Mouse (Mus musculus) lung, postnatal 14 days (tissue): Measurements from ENCODE around the gene Eri3.

Experiments used
- DNase-seq: peaks from one replicate; pipeline ENCODE4 v3.0.0; 2021

Eri3 gene

DNA sequence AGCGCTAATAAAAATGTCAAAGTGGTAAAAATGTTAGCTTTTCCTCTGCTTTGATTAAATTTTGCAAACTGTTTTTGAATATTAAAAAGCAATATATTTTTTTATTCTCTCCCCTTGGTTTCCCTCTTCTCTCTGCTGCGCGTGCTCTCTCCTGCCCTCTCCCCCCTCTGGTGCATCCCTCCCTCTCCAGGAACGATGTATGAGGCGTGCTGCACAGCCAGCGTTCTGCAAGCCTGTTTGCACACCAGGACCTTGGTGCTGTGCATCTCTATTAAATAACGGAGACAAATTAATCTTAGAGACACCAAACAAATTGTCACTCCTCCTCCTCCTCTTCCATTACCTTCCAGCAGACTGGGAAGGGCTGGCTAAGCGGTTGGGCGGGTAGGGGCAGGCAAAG is 31.5 kb downstream of the Eri3 start:
- no peak for DNase-seq

DNA sequence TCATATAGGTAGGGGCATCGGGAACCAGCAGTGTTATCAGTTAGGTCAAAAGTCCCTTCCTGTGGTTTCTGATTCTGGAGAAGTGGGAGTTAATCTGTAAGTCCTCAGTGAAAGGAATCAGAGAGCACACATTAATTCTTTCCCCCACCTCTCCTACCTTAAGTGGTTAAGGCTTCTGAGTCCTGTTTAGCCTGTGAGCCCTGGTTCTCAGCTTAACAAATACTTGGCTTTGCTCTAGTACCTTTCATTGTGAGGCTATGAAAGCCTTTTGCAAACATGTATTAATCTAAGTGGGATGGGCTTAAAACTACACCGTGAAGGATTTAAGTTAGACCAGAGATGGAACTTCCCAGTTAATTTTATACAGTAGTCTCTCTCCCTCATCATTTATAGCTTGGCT is 35.8 kb downstream of the Eri3 start:
- no peak for DNase-seq

DNA sequence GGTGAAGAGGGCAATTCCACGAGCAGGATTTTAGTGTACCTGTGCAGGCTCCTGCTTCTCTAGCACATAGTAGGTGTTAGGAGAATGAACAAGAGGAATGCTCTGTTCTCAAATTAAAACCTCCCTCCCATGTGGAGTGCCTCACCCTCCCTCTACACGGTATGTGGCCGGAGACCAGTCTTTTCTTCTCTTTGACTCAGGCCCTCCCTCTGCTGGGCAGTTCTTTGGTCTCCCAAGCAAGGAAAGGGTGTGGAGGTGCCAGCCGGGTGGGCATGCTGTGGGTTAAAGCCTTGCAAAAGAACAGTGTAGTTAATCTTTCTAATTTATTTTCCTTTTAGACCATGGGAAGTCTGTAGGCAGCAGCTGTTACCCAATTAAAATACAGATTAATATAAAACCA is 37.3 kb downstream of the Eri3 start:
- DNase-seq, result no peak

DNA sequence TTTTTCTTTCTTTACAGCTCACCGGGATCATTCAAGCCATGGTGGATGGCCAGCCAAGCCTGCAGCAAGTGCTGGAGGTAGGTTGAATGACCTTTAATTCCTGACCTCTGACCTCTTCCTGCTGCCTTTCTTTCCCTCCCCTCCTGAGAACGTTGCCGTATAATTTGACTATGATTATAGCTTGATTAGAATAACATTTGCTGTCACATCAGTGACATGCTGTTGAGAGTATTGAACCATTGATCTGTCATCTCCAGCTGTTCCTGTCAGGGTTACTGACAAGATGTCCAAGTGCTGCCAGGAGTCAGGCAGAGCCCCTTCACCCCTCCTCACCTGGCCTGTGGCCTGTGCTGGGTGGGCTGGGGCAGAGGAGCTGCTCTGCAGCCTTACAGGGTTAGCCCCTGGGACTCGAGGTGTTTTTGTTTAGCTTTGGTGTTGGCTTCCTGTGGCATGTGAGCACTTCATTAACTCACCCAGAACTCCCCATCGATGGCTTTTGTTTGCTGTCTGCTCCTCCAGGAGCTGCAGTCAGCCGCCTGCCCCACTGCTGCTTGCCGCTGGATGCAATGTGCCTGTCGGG is 39.0 kb downstream of the Eri3 start:
- no peak for DNase-seq

DNA sequence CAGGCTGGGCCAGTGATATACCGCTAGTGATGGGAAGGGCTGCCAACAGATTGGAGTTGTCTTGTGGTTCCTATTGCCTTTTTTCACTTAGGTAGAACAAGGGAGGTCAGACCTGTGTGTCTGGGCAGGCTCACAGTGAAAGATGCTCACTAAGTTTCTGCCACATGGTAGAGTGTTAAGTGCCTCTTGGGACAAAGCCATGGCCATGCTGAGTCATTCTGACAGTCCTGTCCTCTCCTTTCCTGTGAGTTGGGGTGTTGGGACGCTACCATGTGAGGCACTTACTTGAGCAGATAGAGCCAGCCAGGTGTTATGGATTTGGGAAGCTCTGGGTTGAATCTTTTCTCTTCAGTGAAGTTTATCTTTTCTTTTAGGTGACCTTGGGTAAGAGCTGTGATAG is 40.6 kb downstream of the Eri3 start:
- DNase-seq, result no peak

DNA sequence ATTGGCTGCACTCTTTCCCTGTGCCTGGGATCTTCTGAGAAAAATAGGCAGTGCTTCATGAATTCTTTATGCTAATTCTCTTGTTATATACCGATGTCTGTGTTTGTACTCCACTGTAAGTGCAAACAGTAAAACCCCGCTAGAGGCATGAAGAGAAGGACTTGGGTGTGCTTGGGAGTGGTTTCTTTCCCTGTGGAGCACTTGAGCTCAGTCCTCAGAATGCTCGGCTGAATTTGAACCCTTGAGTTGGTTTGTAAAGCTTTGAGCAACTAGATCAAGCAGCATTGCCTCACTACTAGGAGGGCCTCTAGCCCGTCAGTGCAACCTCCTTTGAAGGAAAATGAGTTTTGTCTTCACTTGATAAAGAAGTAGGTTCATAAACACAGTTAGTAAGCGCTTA is 42.0 kb downstream of the Eri3 start:
- no peak for DNase-seq

DNA sequence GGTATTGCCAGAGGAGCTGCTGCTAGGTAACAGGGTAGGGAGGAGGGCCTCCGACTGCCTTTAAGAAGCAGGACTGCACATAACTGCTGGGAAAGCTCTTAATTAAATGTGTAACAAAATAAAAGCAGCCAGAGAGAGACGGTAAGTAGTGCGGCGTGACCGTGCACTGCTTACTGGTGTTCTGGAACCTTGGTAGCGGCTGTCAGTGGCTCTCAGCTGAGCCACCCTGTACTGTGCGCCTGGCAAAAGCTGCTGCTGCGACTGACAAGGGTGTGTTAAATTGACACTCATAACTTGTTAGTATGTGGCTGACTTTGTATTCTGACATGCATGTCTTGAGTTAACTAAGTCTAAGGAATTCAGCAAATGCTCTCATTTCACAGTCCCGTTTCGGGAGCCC is 45.1 kb downstream of the Eri3 start:
- DNase-seq, result no peak

DNA sequence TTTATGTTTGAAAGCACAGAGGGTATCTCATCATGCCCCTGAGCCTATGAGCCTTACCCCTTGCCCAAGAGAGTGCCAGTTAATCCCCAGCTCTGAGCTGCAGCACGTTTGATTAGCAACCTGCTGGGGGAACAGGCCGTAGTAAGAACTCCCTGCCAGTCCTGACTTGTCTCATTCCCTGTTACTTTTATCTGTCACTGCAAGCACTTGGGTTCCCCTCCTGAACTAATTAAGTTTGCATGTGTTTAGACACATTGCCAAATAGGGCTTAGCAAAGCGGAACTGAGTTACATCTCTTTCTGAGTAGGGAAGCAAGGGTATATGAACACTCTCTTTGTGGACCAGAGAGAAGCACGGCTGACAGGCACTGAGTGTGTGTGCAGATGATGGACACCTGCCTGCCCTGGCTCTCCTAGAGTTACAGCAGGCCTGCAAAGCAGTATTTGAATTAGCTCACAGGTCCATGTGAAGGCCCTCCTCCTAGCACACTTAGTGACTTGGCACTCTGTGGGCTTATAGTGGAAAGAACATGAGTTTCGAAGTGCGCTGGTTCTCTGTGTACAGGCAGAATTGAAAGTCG is 49.9 kb downstream of the Eri3 start:
- DNase-seq, result no peak

DNA sequence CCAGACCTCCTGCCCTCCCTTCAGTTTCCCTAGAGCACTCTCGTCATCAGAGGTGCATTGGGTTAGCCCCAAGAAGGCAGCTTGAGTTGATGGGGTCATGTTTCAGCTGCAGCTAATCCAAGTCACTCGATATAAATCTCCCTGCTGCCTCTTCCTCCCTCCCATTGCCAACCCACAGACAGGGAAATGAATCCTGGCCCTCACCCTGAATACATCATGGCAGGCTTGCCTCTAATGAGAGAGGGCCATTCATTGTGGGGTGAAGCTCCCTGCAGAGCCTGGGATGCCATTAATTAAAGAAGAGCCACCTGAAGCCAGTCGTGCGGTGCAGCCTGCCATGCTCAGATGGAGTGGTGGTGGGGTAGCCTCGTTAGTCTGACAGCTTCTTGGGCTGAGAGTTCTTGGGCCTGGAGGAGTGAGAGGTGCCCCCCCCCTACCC is 51.2 kb downstream of the Eri3 start:
- DNase-seq, result no peak

DNA sequence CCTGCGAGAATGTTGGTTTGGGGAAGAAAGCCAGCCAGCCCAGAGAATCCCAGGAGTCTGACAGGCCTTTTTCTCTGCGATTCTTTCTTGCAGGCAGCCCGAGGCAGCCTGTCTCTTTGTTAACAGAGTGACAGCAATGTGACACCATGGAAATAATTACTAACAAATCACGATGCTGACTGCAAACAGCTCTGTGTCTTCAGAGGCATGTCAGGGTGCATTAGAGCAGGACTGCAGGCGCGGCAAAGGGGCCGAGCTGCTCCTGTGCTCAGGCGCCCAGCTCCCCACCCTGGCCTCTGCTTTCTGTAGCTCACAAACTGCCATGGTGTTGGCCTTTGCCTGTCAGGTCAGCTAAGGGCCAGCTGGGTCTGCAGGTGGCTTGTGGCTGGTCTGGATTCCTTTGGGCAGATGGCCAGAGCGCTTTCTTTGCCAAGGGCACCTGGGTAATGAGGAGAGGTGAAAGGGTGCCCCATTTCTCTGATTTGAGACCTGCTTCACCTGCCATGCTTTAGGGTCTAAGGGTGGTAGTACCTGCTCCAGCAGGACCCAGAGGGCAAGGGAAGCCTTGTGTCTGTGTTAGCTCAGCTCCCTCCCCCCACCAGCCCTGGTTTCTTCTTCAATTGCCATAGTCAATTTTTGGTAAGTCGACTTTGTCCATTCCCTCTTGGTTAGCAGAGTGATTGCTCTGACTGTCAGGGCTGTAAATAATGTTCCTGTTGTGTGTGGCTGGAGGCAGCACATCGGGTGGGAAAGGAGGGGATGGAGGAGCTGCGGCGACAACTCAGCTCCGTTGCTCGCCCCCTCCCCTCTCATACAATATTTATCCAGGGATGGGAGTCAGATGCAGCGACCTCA is 55.2 kb downstream of the Eri3 start:
- DNase-seq, result no peak

DNA sequence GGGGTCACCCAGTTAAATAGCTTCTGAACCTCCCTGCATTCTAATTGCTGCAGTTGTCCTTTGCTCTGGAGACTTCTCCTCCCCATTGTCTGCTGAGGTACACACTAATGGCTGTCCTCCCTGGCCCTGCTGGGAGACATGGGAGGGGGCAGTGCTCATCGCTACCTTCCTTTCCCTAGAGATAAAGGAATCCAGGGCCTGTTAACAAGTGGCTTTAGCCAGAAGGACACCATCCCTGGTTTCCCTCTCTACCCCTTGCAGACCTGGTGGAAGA is 55.7 kb downstream of the Eri3 start:
- no peak for DNase-seq

DNA sequence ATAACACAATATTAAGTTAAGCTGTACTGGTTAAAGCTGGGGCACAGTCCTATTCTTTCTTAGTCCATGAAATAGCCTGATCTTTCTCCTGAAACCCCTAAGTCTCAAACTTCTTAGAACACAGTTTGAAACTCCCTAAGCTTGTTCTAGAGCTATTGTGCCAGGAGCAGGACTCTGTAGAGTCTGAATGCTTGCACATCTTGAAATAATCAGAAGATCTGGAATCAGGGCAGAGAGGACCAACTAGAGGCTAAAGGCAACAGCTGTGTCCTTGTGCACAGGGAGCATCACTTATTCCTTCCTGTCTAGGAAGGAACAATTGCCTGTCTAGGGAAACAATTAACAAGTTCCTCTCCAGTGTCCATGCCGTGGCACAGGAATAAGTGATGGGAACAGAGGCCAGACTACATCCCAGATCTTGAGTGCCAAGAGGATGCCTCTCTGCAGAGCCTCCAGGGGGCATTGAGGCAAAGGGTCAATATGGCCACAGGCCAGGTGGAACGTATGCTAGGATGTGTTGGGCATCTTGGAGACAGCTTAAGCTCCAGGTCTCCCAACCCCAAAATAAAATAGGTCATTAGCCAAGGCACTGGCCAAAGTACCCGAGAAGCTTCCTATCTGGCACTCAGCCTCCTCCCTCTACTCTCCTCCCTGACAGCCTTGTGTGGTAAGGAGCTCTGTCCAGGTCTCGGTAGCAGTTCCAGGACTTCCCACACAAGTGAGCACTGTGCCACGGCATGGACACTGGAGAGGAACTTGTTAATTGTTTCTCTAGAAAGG is 56.9 kb downstream of the Eri3 start:
- no peak for DNase-seq

DNA sequence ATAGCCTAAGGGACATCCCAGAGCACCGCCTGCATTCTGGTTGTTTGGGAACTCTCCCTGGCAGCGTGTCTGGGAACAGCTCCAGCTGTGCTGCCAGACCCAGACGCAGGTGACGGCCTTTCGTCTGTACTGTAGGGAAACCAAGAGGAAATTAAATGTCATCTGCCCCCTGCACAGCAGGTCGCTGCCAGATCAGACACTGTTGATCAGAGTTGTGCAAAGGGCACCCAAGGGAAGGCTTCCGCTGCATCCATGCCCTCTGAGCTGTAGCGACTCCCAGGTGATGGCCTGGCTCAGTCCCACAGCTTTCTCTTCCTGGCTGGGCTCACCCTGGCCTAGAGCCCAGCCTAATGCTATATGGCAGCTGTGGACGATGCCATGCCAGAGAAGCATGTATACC is 58.1 kb downstream of the Eri3 start:
- no peak for DNase-seq

DNA sequence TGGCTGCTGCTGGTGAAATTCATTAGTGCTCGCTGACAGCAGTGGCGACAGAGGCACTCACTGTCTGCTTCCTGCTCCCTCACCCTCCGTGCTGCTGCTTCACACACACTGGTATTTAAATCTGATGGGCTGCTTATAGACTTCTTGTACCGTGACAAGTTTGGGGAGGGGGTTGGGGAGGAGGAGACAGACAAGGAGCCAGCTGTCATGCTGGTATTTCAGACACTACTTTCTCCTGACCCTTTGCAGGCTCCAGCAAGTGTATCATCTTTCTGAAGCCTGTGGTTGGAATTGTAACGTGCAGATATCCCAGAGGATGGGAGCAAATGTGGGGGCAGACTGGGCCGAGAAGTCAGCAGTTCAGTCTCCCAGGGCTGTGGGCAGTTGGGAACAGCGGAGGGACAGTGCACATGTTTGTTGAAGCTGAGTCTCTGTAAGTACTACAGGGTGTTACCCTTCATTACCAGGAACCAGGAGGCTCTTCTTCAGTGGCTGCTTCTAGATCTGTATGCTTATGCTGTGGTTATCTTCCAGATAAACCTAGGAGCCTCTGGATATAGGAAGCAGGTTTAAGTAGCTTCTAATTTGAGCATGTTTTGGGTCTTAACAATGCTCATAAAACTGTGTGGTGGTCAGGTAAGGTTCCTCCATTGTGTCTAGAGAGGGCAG is 59.3 kb downstream of the Eri3 start:
- DNase-seq, result no peak

DNA sequence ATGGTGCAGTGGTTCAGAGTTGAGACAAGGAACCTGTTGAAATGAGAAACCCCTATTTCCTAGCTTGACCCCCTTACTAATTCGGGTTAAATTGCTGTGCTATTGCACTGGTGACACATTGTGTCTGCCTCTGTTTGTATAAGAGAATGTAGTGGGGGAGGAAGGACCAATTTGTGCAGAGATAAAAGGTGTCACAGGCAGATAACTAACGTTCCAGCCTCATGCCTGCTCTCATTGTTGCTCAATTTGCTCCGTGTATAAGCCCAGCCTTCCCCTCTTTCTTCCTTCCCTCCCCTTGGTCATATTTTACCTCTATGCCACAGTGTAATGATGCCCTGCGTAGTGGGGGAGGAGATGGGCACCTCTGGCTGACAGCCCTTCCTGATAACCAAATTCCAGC is 61.2 kb downstream of the Eri3 start:
- no peak for DNase-seq

DNA sequence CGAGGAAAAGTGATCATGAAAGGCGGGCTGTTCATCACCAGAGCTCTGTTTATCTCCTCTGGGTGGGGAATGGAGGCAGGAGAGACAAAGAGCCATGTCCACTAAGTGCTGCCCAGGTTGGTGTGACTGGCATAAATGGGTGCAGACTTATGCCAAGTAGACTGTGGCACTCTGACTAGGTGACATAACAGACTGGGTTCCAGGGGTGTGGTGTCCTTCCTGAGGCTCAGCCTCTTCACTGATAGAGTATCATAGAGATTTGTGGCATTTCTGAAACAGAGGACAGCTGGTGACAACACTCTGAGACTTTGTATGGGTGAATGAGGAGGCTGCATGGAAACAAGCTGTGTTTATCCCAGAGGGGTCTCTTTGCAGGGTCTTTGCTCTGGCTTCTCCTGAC is 61.6 kb downstream of the Eri3 start:
- DNase-seq, result no peak

DNA sequence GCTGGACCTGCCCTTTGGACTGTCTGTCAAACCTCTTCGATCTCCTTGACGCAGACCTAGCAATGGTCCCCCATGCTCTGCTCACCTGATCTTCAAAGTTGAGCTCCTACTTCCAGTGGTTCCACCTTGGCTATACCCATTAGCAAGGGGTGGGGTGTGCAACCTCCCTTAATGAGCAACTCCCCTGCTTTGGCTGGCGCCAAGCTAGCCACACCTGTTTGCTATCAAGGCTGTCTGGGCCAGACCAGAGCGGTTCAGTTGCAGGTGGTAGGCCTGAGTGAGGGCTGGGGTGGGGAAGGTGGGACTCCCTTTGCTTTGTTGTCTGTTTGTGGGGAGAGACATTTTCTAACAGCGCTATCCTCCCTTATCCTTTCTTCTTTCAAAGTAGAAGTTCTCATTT is 62.5 kb downstream of the Eri3 start:
- no peak for DNase-seq

DNA sequence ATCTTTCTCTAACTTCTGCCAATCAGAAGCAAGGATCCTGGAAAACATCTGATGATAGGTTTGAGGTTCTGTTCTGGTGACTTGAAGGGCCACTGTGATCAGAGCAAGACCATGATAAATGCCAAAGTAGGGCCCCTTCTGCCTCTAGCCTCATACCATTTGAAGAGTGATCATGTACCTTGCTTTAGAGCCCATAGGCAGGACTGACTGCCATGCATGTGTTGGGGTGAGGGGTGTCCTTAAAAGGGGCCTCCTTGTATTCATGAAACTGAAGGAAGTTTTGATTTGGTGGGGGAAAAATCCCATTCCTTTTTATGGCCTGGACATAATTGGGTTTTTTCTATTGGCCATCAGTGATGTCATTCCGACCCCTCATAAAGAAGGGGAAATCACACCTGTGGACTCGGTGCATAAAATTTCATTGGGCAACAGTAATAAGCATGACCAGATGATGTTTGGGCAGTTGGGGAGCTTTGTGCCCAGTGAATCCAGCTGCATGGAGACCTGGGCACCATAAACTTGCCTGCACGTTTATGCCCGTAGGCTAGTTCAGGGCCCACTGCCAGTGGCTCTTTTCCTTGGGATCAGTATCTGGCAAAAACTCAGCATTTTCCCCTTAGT is 63.1 kb downstream of the Eri3 start:
- DNase-seq, result no peak

DNA sequence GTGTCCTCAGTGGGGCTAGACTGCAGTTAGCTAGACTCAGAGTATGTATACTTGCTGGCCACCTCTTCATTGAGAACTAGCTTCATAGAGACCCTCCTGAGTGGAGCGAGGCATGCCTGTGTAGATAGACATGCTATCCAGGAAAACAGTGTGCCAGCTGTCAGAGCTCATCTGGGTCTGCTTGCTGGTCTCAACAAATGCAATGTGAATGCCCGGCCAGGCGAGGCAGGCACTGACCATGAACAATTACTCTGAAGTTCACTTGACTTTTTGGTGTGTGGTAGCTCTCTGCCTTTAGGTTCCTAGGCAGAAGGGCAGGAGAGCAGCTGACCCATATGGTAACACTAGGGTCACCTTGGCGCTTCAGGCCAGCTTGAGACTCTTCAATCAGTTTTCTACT is 66.4 kb downstream of the Eri3 start:
- no peak for DNase-seq

DNA sequence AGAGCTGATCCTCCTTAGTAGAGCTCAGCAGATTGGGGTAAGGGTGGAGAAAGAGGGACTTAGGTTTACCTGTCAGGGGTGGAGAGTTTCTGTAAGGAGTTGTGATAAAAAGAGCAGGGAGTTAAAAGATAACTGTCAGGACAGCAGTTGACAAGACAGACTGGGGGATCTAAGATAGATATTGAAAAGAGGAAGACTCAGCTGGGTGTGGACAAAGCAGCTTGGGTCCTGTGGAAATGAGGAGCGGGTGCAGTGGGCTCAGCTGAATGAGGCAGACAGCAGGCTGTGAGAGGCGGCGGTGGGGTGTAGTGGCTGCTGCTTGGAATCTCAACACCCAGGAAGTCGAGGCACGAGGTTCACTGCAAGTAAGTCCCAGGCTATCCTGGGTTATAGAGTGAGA is 72.1 kb downstream of the Eri3 start:
- DNase-seq, result no peak

DNA sequence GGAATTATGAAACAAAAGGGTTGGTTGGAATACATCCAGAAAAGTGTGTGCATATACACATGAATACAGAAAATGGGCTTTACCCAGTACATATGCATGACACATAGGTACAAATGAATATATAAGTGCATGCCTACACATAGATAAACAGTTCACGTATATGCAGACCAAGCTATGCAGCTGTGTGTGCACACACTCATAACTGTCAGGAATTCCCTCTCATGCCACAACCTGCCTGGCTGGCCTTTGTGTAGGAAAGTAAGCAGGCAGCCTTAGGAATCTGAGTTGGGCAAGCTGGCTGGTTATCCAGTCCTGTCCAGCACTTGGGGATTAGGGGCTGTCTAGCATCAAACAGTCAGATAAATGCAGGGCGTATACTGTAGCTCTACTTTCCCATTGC is 72.9 kb downstream of the Eri3 start:
- no peak for DNase-seq

DNA sequence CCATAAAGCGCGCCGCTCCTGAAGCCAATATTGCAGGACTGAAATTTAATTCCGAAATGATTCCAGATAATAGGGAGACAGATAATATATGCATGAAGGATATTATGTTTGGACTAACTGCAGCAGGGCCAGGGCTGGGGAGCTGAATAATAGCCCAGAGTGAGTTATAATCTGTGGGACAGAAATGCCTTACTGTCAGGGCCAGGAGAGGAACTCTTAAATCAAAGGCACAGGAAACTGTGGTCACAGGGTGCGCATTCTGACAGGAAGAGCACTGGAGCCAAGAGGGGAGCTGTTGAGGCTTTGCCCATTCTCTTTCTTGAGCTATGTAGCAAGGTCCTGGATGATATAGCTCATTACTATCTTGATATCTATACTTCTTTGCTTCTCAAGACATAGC is 74.5 kb downstream of the Eri3 start:
- no peak for DNase-seq

DNA sequence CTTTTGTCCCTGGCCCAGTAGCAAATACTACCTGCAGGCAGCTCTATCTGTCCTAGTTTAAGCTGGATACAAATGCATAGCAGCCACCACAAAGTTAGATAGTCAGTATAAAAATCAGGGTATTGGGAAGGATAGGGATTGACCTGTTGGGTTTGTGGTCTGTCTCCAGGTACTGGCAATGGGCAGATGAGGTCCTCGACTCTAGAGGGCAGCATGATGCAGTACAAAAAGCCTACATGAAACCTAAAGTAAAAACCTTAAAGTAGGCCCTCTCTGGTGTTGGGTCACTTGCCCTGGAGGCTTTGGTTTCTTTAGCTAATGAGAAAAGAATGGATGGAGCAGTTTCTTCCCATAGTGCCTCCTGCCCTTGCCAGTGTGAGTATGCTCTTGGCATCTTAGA is 78.3 kb downstream of the Eri3 start:
- no peak for DNase-seq
